Mouse (Mus musculus): ENCODE data around the gene Cdx2.

GRCm38 (mm10) chr5:147292506-147293120 lies 14.5 kb downstream of the Cdx2 start:
- TF ChIP-seq GATA1 (IDR thresholded peaks at IDR 0.05; ENCODE audit: borderline replicate concordance, low read length) (no peak), FLI1 (IDR thresholded peaks at IDR 0.05; ENCODE audit: low read length) (no peak)
